Mouse (Mus musculus): ENCODE measurements at regions not wholly inside any gene's neighbourhood (a gene's known extent, or its start where the extent isn't known, plus 50 kb on each side); places are given as distances from the start of the nearest gene placed in this dataset.

GRCm38 (mm10) chr5:37980692-37981091 lies 57.9 kb upstream of the Stx18 start:
- no peak for DNase-seq

- no peak for DNase-seq
Observed at GRCm38 (mm10) chr5:37976943-37977434, 61.6 kb upstream of the Stx18 start.

GRCm38 (mm10) chr5:37972980-37973545 lies 65.5 kb upstream of the Stx18 start:
- DNase-seq = no peak

- DNase-seq = no peak
Observed at GRCm38 (mm10) chr5:37971724-37972123, 66.8 kb upstream of the Stx18 start.

- no peak for DNase-seq
Observed at GRCm38 (mm10) chr5:37968596-37968995, 69.9 kb upstream of the Stx18 start.

- no peak for DNase-seq
Observed at GRCm38 (mm10) chr5:37967914-37968375, 70.6 kb upstream of the Stx18 start.

- no peak for DNase-seq
Observed at GRCm38 (mm10) chr5:37967106-37967913, 71.2 kb upstream of the Stx18 start.

- DNase-seq = no peak
Observed at GRCm38 (mm10) chr5:37963688-37964087, 74.9 kb upstream of the Stx18 start.

- DNase-seq = no peak
Observed at GRCm38 (mm10) chr5:37962513-37962912, 76.0 kb upstream of the Stx18 start.

GRCm38 (mm10) chr5:37960216-37960615 lies 78.3 kb upstream of the Stx18 start:
- DNase-seq = peak; percentile 37

GRCm38 (mm10) chr5:37952096-37952495 lies 86.4 kb upstream of the Stx18 start:
- DNase-seq = peak; percentile 20

- DNase-seq = no peak
Observed at GRCm38 (mm10) chr5:37932760-37933122, 105.8 kb upstream of the Stx18 start.

- DNase-seq = no peak
Observed at GRCm38 (mm10) chr5:37932086-37932759, 106.3 kb upstream of the Stx18 start.

GRCm38 (mm10) chr5:37920481-37920880 lies 96.1 kb upstream of the Msx1 start:
- no peak for DNase-seq

GRCm38 (mm10) chr5:37919102-37919501 lies 94.7 kb upstream of the Msx1 start:
- DNase-seq = no peak

GRCm38 (mm10) chr5:37918001-37918707 lies 93.8 kb upstream of the Msx1 start:
- no peak for DNase-seq

- DNase-seq = no peak
Observed at GRCm38 (mm10) chr5:37917161-37917560, 92.8 kb upstream of the Msx1 start.

- DNase-seq = peak; percentile 5
Observed at GRCm38 (mm10) chr5:37904683-37905352, 80.4 kb upstream of the Msx1 start.

GRCm38 (mm10) chr5:37903861-37904260 lies 79.5 kb upstream of the Msx1 start:
- DNase-seq = no peak

- no peak for DNase-seq
Observed at GRCm38 (mm10) chr5:37902741-37903140, 78.4 kb upstream of the Msx1 start.

- DNase-seq = no peak
Observed at GRCm38 (mm10) chr5:37901861-37902291, 77.5 kb upstream of the Msx1 start.

- DNase-seq = no peak
Observed at GRCm38 (mm10) chr5:37898041-37898615, 73.7 kb upstream of the Msx1 start.
